Mouse (Mus musculus): Measurements from ENCODE around the gene Tat. TPM values are rescaled to one million over a fixed set of nuclear protein-coding genes. Genes with fewer than 3 reads are reported as not detected.

Gene Tat
- not detected for total RNA-seq (2018; cell fraction: chromatin; rRNA removed)
- total RNA-seq (2018; cell fraction: cytosol; rRNA removed), result not detected
- not detected for total RNA-seq (2018; cell fraction: nucleus; rRNA removed)
- polyA plus RNA-seq (2018), result not detected in 3 replicates

GRCm38 (mm10) chr8:109990224-109990623 is at the start of gene Tat:
Tat (plus strand) TSS chr8:109990437.
- Histone ChIP-seq H3K36me3 (ENCODE audit: inconsistent target) (no peaks in the 10 kb centered on the region), H3K4me3 (ENCODE audit: inconsistent target) (no peak within 1 kb of the TSS), H3K79me2 (ENCODE audit: inconsistent target) (no peaks in the 10 kb centered on the region), H3K27ac (no peak within 1 kb of the TSS)
- 89% methylated on average over 8 of the region's 8 CpGs for WGBS (ENCODE audit: missing documents)

GRCm38 (mm10) chr8:109941606-109942360 is 48.5 kb upstream of the Tat start:
- no peak overlapping the region for H3K4me3 ChIP-seq (ENCODE audit: inconsistent target)
- H3K79me2 ChIP-seq (ENCODE audit: inconsistent target), result no peaks in the 10 kb centered on the region
- H3K36me3 ChIP-seq (ENCODE audit: inconsistent target), result peaks cover 20% of the 10 kb centered on the region; the same call in 1 of the 2 replicates
- 73% methylated on average over 2 of the region's 2 CpGs for WGBS (ENCODE audit: missing documents)
- no peak overlapping the region for H3K27ac ChIP-seq

- WGBS (ENCODE audit: missing documents), result 83% methylated on average over 9 of the region's 9 CpGs
- H3K79me2 ChIP-seq (ENCODE audit: inconsistent target), result no peaks in the 10 kb centered on the region
- H3K36me3 ChIP-seq (ENCODE audit: inconsistent target), result peaks cover 5% of the 10 kb centered on the region; the same call in 1 of the 2 replicates
Observed at GRCm38 (mm10) chr8:109945153-109945632, 45.0 kb upstream of the Tat start.

GRCm38 (mm10) chr8:109945694-109946093 is 44.5 kb upstream of the Tat start:
- Histone ChIP-seq H3K4me3 (ENCODE audit: inconsistent target) (no peak overlapping the region), H3K79me2 (ENCODE audit: inconsistent target) (no peaks in the 10 kb centered on the region), H3K36me3 (ENCODE audit: inconsistent target) (no peaks in the 10 kb centered on the region), H3K27ac (no peak overlapping the region)
- 85% methylated on average over 7 of the region's 7 CpGs for WGBS (ENCODE audit: missing documents)

More at GRCm38 (mm10) chr8:109945153-109945632, 45.0 kb upstream of the Tat start:
- Histone ChIP-seq H3K27ac (no peak overlapping the region), H3K4me3 (ENCODE audit: inconsistent target) (no peak overlapping the region)

GRCm38 (mm10) chr8:109946272-109946671 is 44.0 kb upstream of the Tat start:
- H3K36me3 ChIP-seq (ENCODE audit: inconsistent target), result no peaks in the 10 kb centered on the region
- no peak overlapping the region for H3K27ac ChIP-seq
- H3K4me3 ChIP-seq (ENCODE audit: inconsistent target), result no peak overlapping the region
- H3K79me2 ChIP-seq (ENCODE audit: inconsistent target), result no peaks in the 10 kb centered on the region
- WGBS (ENCODE audit: missing documents), result 97% methylated on average over 7 of the region's 7 CpGs

GRCm38 (mm10) chr8:109947447-109948284 is 42.6 kb upstream of the Tat start:
- 6% methylated on average over 26 of the region's 26 CpGs for WGBS (ENCODE audit: missing documents)
- H3K4me3 ChIP-seq (ENCODE audit: inconsistent target), result no peak overlapping the region
- no peak overlapping the region for H3K27ac ChIP-seq
- H3K36me3 ChIP-seq (ENCODE audit: inconsistent target), result no peaks in the 10 kb centered on the region
- H3K79me2 ChIP-seq (ENCODE audit: inconsistent target), result no peaks in the 10 kb centered on the region

- no peaks in the 10 kb centered on the region for H3K79me2 ChIP-seq (ENCODE audit: inconsistent target)
- H3K4me3 ChIP-seq (ENCODE audit: inconsistent target), result no peak overlapping the region
- WGBS (ENCODE audit: missing documents), result 5% methylated on average over 19 of the region's 19 CpGs
- no peak overlapping the region for H3K27ac ChIP-seq
- no peaks in the 10 kb centered on the region for H3K36me3 ChIP-seq (ENCODE audit: inconsistent target)
Observed at GRCm38 (mm10) chr8:109948285-109948564, 42.0 kb upstream of the Tat start.

- no peaks in the 10 kb centered on the region for H3K36me3 ChIP-seq (ENCODE audit: inconsistent target)
- no peaks in the 10 kb centered on the region for H3K79me2 ChIP-seq (ENCODE audit: inconsistent target)
- no peak overlapping the region for H3K27ac ChIP-seq
- no peak overlapping the region for H3K4me3 ChIP-seq (ENCODE audit: inconsistent target)
- WGBS (ENCODE audit: missing documents), result 84% methylated on average over 7 of the region's 7 CpGs
Observed at GRCm38 (mm10) chr8:109952171-109952570, 38.1 kb upstream of the Tat start.

GRCm38 (mm10) chr8:109954486-109954948 is 35.7 kb upstream of the Tat start:
- no peaks in the 10 kb centered on the region for H3K36me3 ChIP-seq (ENCODE audit: inconsistent target)
- no peaks in the 10 kb centered on the region for H3K79me2 ChIP-seq (ENCODE audit: inconsistent target)
- no peak overlapping the region for H3K27ac ChIP-seq
- no peak overlapping the region for H3K4me3 ChIP-seq (ENCODE audit: inconsistent target)
- WGBS (ENCODE audit: missing documents), result 80% methylated on average over 13 of the region's 13 CpGs

- no peaks in the 10 kb centered on the region for H3K36me3 ChIP-seq (ENCODE audit: inconsistent target)
- H3K27ac ChIP-seq, result no peak overlapping the region
- no peaks in the 10 kb centered on the region for H3K79me2 ChIP-seq (ENCODE audit: inconsistent target)
- H3K4me3 ChIP-seq (ENCODE audit: inconsistent target), result no peak overlapping the region
- WGBS (ENCODE audit: missing documents), result 38% methylated on average over 16 of the region's 16 CpGs
Observed at GRCm38 (mm10) chr8:109957167-109958028, 32.8 kb upstream of the Tat start.

- H3K4me3 ChIP-seq (ENCODE audit: inconsistent target), result no peak overlapping the region
- no peak overlapping the region for H3K27ac ChIP-seq
- 59% methylated on average over 11 of the region's 12 CpGs for WGBS (ENCODE audit: missing documents)
- H3K36me3 ChIP-seq (ENCODE audit: inconsistent target), result no peaks in the 10 kb centered on the region
- no peaks in the 10 kb centered on the region for H3K79me2 ChIP-seq (ENCODE audit: inconsistent target)
Observed at GRCm38 (mm10) chr8:109958036-109958655, 32.1 kb upstream of the Tat start.

- 89% methylated on average over 4 of the region's 4 CpGs for WGBS (ENCODE audit: missing documents)
- Histone ChIP-seq H3K36me3 (ENCODE audit: inconsistent target) (no peaks in the 10 kb centered on the region), H3K27ac (no peak overlapping the region), H3K4me3 (ENCODE audit: inconsistent target) (no peak overlapping the region), H3K79me2 (ENCODE audit: inconsistent target) (no peaks in the 10 kb centered on the region)
Observed at GRCm38 (mm10) chr8:109959112-109959511, 31.1 kb upstream of the Tat start.

GRCm38 (mm10) chr8:109961693-109962367 is 28.4 kb upstream of the Tat start, which contains the start of gene Marveld3:
Marveld3 (minus strand) TSS chr8:109962203.
- no peak within 1 kb of the TSS for H3K27ac ChIP-seq
- H3K36me3 ChIP-seq (ENCODE audit: inconsistent target), result no peaks in the 10 kb centered on the region
- no peaks in the 10 kb centered on the region for H3K79me2 ChIP-seq (ENCODE audit: inconsistent target)
- WGBS (ENCODE audit: missing documents), result 10% methylated on average over 62 of the region's 64 CpGs
- H3K4me3 ChIP-seq (ENCODE audit: inconsistent target), result no peak within 1 kb of the TSS
